Mouse (Mus musculus) myocyte (in vitro differentiated cells): ENCODE results near the gene Npl. TPM values are rescaled to one million over a fixed set of nuclear protein-coding genes. Genes with fewer than 3 reads are reported as not detected.
"Not testable (repeated sequence)": the region's sequence is repeated elsewhere in the genome, so short reads cannot be mapped to it uniquely, and the experiment has no call there.

Experiments used
- H3K27me3 ChIP-seq: one replicate; pipeline ENCODE4 v1.6.1; 2011; ENCODE audit not compliant: control insufficient read depth, insufficient read depth, insufficient read length
- H3K36me3 ChIP-seq: one replicate; pipeline ENCODE4 v1.6.1; 2011; ENCODE audit not compliant: control insufficient read depth, insufficient read depth
- H3K4me2 ChIP-seq: one replicate; pipeline ENCODE4 v1.6.1; 2011; ENCODE audit warnings: low read depth, control low read depth
- H3K4me3 ChIP-seq: one replicate; pipeline ENCODE4 v1.5.1; 2011; ENCODE audit warnings: mild to moderate bottlenecking, control low read depth, moderate library complexity
- H3K79me2 ChIP-seq: one replicate; pipeline ENCODE4 v1.6.1; 2011; ENCODE audit not compliant: control insufficient read depth, insufficient read depth
- H3ac ChIP-seq: one replicate; pipeline ENCODE4 v1.6.1; 2011; ENCODE audit not compliant: control insufficient read depth, insufficient read length
- CEBPB ChIP-seq: IDR thresholded peaks from 2 replicates; pipeline ENCODE4 v1.6.1; 2011; ENCODE audit warnings: mild to moderate bottlenecking, moderate library complexity; ENCODE audit not compliant: poor library complexity, insufficient read depth, severe bottlenecking
- E2F4 ChIP-seq: IDR thresholded peaks from one replicate; pipeline ENCODE4 v1.6.1; 2011; ENCODE audit warnings: mild to moderate bottlenecking, control low read depth, moderate library complexity; ENCODE audit not compliant: insufficient read depth
- MAX ChIP-seq: IDR thresholded peaks from one replicate; pipeline ENCODE4 v1.6.1; 2011; ENCODE audit warnings: low read depth, mild to moderate bottlenecking, control low read depth
- MYOD1 ChIP-seq, 3 experiments: IDR thresholded peaks; one replicate each; pipeline ENCODE4 v1.6.1; 2011; ENCODE audit warnings: control low read depth in 2 of 3, low read depth in 2 of 3, mild to moderate bottlenecking in 2 of 3, moderate library complexity in 1 of 3; ENCODE audit not compliant: insufficient read length in 2 of 3, control insufficient read depth in 1 of 3
- MYOG ChIP-seq, 3 experiments: IDR thresholded peaks; one replicate each; pipeline ENCODE4 v1.6.1; 2011; ENCODE audit warnings: control low read depth in 2 of 3, low read depth in 2 of 3, mild to moderate bottlenecking in 2 of 3; ENCODE audit not compliant: insufficient read length in 2 of 3, control insufficient read depth in 1 of 3, insufficient read depth in 1 of 3
- POLR2A ChIP-seq: IDR thresholded peaks from one replicate; pipeline ENCODE4 v1.6.1; 2011; ENCODE audit warnings: low read depth, mild to moderate bottlenecking, control low read depth, moderate library complexity; ENCODE audit not compliant: insufficient read length
- POLR2AphosphoS2 ChIP-seq: IDR thresholded peaks from one replicate; pipeline ENCODE4 v1.6.1; 2011; ENCODE audit warnings: low read depth, control low read depth; ENCODE audit not compliant: insufficient read length
- REST ChIP-seq: IDR thresholded peaks from one replicate; pipeline ENCODE4 v1.6.1; 2011; ENCODE audit warnings: mild to moderate bottlenecking, control low read depth, moderate library complexity; ENCODE audit not compliant: insufficient read depth, insufficient read length
- SRF ChIP-seq: IDR thresholded peaks from one replicate; pipeline ENCODE4 v1.6.1; 2011; ENCODE audit warnings: low read depth; ENCODE audit not compliant: control insufficient read depth, insufficient read length
- TCF12 ChIP-seq: IDR thresholded peaks from one replicate; pipeline ENCODE4 v1.6.1; 2011; ENCODE audit warnings: mild to moderate bottlenecking, control low read depth; ENCODE audit not compliant: poor library complexity, insufficient read depth, severe bottlenecking
- TCF3 ChIP-seq: IDR thresholded peaks from one replicate; pipeline ENCODE4 v1.6.1; 2011; ENCODE audit warnings: low read depth, control low read depth; ENCODE audit not compliant: insufficient read length
- USF1 ChIP-seq: IDR thresholded peaks from one replicate; pipeline ENCODE4 v1.6.1; 2011; ENCODE audit warnings: low read depth, mild to moderate bottlenecking, control low read depth, moderate library complexity
- polyA plus RNA-seq: library from polyadenylated mRNA; unstranded; fragments of >200 nt; fragmentation: generic; extraction: Trizol; gene quantifications from one replicate; pipeline ENCODE4 v1.2.1, GENCODE M21; 2012; ENCODE audit warnings: missing spikeins

Npl gene
- polyA plus RNA-seq, 1 experiment, result 0.37 TPM

DNA sequence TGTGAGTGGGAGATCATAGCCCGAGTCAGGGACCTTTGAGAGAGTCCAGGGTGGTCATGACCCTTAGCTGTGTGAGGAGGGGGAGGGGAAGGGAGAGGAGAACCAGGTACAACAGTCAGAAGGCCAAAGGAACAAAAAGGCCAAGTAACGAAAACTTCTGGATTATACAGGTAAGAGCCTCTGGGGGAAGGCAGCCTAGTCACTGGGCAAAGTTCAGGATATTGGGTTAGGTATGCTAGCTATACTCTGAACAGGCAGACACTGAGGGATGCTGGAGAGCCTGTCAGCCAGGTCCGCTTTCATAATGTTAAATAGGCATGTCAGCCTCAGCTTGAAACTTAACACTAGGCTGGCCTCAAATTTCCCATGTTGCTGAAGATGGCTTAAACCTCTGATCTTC lies 27.7 kb downstream of the Npl start:
- Histone ChIP-seq H3K27me3 (no peaks in the 10 kb centered on the region), H3K79me2 (no peaks in the 10 kb centered on the region), H3K4me3 (no peak overlapping the region), H3ac (no peak overlapping the region), H3K36me3 (no peaks in the 10 kb centered on the region), H3K4me2 (no peak overlapping the region)
- TF ChIP-seq MYOD1 (IDR thresholded peaks at IDR 0.05; ENCODE audit: control insufficient read depth in 1 of 3, insufficient read length in 2 of 3, low read depth in 2 of 3) (no peak), MAX (no peak), CEBPB (no peak), SRF (no peak), REST (no peak), USF1 (no peak), POLR2AphosphoS2 (no peak), TCF12 (no peak), MYOG (IDR thresholded peaks at IDR 0.05; ENCODE audit: control insufficient read depth in 1 of 3, insufficient read depth in 1 of 3, insufficient read length in 2 of 3, low read depth in 2 of 3) (no peak), E2F4 (no peak), TCF3 (no peak), POLR2A (no peak)

DNA sequence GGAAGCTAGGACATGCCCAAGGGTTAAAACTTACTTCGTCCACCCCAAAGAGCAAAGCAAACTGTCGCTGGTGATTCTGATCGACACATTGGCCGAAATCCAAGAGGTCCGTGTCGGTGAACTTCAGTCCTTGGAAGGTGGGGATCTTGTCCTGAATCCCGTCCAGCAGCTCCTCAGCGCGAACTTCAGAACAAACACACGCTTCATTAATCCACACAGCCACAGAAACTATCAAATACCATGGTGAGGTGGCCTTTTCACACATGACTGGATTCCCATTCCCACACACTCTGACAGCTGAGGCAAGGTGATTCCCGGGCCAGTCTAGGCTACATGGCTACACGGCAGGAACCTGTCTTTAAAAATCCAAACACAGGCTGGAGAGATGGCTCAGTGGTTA lies 34.5 kb downstream of the Npl start:
- Histone ChIP-seq H3K4me3 (no peak overlapping the region), H3K79me2 (no peaks in the 10 kb centered on the region), H3K36me3 (no peaks in the 10 kb centered on the region), H3ac (no peak overlapping the region), H3K27me3 (no peaks in the 10 kb centered on the region), H3K4me2 (no peak overlapping the region)
- TF ChIP-seq SRF, result no peak
- no peak for TF ChIP-seq MYOD1 (IDR thresholded peaks at IDR 0.05; ENCODE audit: control insufficient read depth in 1 of 3, insufficient read length in 2 of 3, low read depth in 2 of 3)
- no peak for TF ChIP-seq E2F4
- no peak for TF ChIP-seq POLR2AphosphoS2
- TF ChIP-seq TCF12, result no peak

DNA sequence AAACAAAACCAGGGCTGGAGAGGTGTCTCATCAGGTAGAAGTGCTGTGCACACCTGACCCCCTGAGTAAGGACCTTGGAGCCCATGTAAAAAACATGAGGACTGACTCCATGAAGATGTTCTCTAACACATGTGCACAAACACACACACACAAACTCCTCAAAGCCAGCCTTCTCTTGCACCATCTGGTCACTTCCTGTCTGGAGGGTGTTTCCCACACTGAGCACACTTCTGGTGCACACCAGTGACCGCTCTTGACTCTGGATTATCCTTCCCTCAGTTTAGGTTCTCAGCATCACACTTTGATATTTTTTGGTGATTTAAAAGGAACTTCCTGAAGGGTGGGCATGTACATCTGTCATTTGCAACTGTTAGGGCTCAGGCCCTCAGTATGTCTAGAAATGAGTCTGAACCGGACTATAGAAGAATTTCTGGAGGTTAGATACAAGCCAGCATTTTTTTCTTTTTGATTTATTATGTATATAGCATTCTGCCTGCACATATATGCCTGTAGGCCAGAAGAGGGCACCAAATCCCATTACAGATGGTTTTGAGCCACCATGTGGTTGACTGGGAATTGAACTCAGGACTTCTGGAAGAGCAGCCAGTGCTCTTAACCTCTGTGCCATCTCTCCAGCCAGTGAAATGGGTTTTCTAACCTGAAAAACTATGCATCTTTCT lies 39.4 kb downstream of the Npl start:
- Histone ChIP-seq H3K79me2 (no peaks in the 10 kb centered on the region), H3K27me3 (no peaks in the 10 kb centered on the region), H3ac (no peak overlapping the region), H3K4me3 (no peak overlapping the region), H3K4me2 (no peak overlapping the region), H3K36me3 (no peaks in the 10 kb centered on the region)
- TF ChIP-seq MYOG (IDR thresholded peaks at IDR 0.05; ENCODE audit: control insufficient read depth in 1 of 3, insufficient read depth in 1 of 3, insufficient read length in 2 of 3, low read depth in 2 of 3) (no peak), CEBPB (no peak), MYOD1 (IDR thresholded peaks at IDR 0.05; ENCODE audit: control insufficient read depth in 1 of 3, insufficient read length in 2 of 3, low read depth in 2 of 3) (no peak), SRF (no peak), MAX (no peak), TCF3 (no peak), POLR2AphosphoS2 (no peak), REST (no peak), POLR2A (no peak)

DNA sequence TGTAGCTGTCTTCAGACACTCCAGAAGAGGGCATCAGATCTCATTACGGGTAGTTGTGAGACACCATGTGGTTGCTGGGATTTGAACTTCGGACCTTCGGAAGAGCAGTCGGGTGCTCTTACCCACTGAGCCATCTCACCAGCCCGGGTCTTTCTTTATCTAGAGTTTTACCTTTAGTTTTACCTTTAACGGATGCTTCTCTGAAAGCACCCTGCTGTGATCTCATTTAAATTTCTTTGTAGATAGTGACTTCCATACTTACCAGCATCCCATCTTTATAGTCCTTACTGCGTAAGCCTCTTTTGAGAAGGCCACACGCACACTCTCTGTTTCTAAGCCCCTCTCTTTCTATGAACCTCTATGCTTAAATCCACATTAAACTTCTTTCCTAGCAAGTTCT lies 40.3 kb downstream of the Npl start:
- H3K79me2 ChIP-seq, H3K27me3 ChIP-seq, H3K36me3 ChIP-seq, H3K4me3 ChIP-seq, H3ac ChIP-seq, H3K4me2 ChIP-seq: not testable (repeated sequence)

DNA sequence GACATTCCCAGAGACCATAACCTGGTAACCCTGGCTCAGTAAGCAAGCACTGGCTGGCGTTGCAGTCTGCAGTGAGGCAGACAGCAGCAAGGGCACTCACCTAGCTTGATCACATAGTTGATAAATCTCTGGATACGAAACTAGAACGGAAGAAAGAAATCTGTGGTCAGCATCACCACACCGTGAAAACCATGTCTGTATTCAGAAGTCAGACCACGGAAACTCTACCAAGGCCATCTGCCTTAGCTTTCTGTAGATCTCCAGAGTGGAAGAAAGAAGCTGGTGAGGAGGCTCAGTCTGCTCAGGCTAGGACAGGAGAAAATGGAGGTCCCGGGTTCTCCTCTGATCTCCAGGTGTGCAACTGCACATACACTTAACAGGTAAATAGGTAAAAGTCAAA lies 40.8 kb downstream of the Npl start:
- no peak overlapping the region for H3K4me3 ChIP-seq
- TF ChIP-seq MAX (no peak), TCF12 (no peak), POLR2AphosphoS2 (no peak), MYOD1 (IDR thresholded peaks at IDR 0.05; ENCODE audit: control insufficient read depth in 1 of 3, insufficient read length in 2 of 3, low read depth in 2 of 3) (no peak), TCF3 (no peak), CEBPB (no peak), POLR2A (no peak), REST (no peak), USF1 (no peak), MYOG (IDR thresholded peaks at IDR 0.05; ENCODE audit: control insufficient read depth in 1 of 3, insufficient read depth in 1 of 3, insufficient read length in 2 of 3, low read depth in 2 of 3) (no peak), SRF (no peak), E2F4 (no peak)
- H3K4me2 ChIP-seq, result no peak overlapping the region
- H3K79me2 ChIP-seq, result no peaks in the 10 kb centered on the region
- no peak overlapping the region for H3ac ChIP-seq
- no peaks in the 10 kb centered on the region for H3K27me3 ChIP-seq
- no peaks in the 10 kb centered on the region for H3K36me3 ChIP-seq
